Mouse (Mus musculus): ENCODE data around the gene Spata5. TPM values are rescaled to one million over a fixed set of nuclear protein-coding genes. Genes with fewer than 3 reads are reported as not detected.

Spata5 gene
- polyA plus RNA-seq, 1 experiment from 2014 or later, result 36.1 TPM

DNA sequence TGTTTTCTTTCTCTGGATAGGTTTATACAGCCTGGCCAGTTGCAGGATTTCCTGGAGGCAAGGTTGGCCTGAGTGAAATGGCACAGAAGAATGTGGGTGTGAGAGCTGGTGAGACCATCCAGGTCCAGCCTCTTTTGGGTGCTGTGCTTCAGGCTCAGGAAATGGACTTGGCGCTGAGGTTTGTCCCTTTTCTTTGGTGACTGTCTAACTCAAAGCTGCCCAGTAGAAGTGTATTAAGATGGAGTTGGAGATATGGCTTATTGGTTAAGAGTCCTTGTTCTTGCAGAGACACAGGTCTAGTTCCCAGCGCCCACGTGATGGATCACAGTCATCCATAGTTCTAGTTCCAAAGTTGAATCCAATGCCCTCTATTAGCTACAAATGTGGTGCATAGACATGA, 6.4 kb downstream of the Spata5 start:
- Histone ChIP-seq H3K9ac (no peak overlapping the region), H3K9me3 (no peaks in the 10 kb centered on the region), H3K4me2 (no peak overlapping the region), H3K4me1 (peaks cover 4% of the 10 kb centered on the region), H3K27me3 (no peaks in the 10 kb centered on the region), H3K36me3 (peaks cover 15% of the 10 kb centered on the region), H3K4me3 (no peak overlapping the region), H3K27ac (no peak overlapping the region)
- 90% methylated on average over 3 of the region's 3 CpGs for WGBS
- ATAC-seq (ENCODE audit: insufficient number of reproducible peaks, low FRiP score, low TSS enrichment, low read depth), result no peak

DNA sequence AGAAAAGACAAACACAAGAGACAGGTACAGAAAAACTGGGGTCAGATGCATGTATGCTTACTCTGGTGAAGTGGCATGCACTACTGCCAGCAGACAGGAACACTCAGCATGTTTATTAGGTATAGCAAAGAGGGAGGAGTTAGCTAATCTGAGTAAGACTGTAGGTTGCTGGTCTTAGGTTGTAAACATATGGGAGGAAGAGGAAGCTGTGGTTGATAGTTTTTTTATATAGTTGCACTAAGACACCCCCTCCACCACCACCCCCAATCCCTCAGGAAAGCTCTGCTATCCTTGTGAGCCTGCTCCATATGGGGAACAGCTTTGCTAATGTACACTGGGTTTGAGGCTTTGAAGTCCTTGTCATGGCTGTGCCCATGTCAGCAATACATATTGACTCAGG, 10.7 kb downstream of the Spata5 start:
- Histone ChIP-seq H3K9me3 (no peaks in the 10 kb centered on the region), H3K36me3 (peaks cover 21% of the 10 kb centered on the region), H3K9ac (no peak overlapping the region), H3K27ac (no peak overlapping the region), H3K27me3 (no peaks in the 10 kb centered on the region), H3K4me1 (no peaks in the 10 kb centered on the region), H3K4me2 (no peak overlapping the region), H3K4me3 (no peak overlapping the region)
- no peak for ATAC-seq (ENCODE audit: insufficient number of reproducible peaks, low FRiP score, low TSS enrichment, low read depth)

DNA sequence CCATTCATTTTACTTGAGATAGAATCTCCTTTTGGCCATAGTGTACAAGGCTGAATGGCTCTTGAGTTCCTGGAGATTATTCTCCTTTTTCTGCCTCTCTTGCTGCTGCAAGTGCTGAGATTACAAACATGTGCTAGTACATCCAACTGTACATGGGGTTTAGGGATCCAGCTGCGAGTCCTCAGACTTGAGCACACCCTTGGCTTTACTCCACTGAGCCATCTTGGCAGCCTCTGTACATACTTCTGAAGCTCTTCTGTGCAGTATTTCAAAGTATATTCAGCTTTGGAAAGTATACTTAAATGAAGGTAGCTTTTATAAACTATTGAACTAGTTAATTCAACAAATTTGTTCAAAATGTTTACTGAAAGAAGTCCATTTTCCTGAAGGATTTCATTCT, 20.1 kb downstream of the Spata5 start:
- no peak overlapping the region for H3K4me2 ChIP-seq
- no peak overlapping the region for H3K9ac ChIP-seq
- no peak overlapping the region for H3K4me3 ChIP-seq
- no peaks in the 10 kb centered on the region for H3K9me3 ChIP-seq
- no peaks in the 10 kb centered on the region for H3K27me3 ChIP-seq
- 62% methylated on average over 1 of the region's 1 CpGs for WGBS
- ATAC-seq (ENCODE audit: insufficient number of reproducible peaks, low FRiP score, low TSS enrichment, low read depth), result no peak
- H3K36me3 ChIP-seq, result peaks cover 26% of the 10 kb centered on the region
- no peaks in the 10 kb centered on the region for H3K4me1 ChIP-seq
- no peak overlapping the region for H3K27ac ChIP-seq

DNA sequence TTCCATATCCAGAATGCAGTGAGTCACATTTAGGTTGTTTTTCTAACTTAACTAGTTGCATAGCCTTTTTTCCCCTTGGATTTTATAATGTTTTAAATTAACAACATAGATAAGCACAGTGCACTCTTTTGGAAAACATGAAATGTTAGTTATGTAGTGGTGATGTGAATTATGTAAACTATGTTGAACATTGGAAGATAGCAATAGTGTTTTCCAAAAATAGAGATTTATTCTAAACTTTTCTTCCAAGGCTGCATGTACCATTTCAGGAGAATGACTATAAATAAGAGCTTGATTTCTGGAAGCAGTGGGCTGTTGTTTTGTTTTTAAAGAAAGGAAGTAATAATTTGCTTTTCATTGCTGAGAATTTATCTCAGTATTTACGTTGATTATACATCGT, 23.7 kb downstream of the Spata5 start:
- H3K27me3 ChIP-seq, result no peaks in the 10 kb centered on the region
- no peak overlapping the region for H3K4me2 ChIP-seq
- WGBS, result 83% methylated on average over 2 of the region's 2 CpGs
- no peak for ATAC-seq (ENCODE audit: insufficient number of reproducible peaks, low FRiP score, low TSS enrichment, low read depth)
- H3K9ac ChIP-seq, result no peak overlapping the region
- H3K9me3 ChIP-seq, result no peaks in the 10 kb centered on the region
- peaks cover 20% of the 10 kb centered on the region for H3K36me3 ChIP-seq
- no peak overlapping the region for H3K4me3 ChIP-seq
- H3K27ac ChIP-seq, result no peak overlapping the region
- H3K4me1 ChIP-seq, result no peaks in the 10 kb centered on the region

DNA sequence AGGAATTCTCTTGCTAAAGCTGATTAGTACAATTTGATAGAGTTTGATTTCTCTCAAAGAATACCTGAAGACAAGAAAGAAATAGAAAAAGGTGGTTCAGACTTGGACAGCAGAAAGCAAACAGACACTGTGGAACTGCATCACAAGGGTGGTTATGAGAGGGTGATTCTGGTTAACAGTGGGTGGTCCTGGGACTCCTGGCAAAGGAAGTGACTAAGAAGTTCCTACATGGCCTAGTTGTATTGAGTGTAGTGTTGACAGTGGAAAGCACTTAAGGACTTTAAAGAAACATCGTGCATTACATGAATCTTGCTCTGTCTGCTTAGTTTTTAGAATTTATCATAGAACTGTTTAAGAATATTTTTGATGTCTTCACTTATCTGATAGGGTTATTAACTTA, 36.3 kb downstream of the Spata5 start:
- H3K27me3 ChIP-seq, result no peaks in the 10 kb centered on the region
- no peak overlapping the region for H3K4me3 ChIP-seq
- no peak overlapping the region for H3K27ac ChIP-seq
- no peaks in the 10 kb centered on the region for H3K9me3 ChIP-seq
- 77% methylated on average over 1 of the region's 1 CpGs for WGBS
- no peak for ATAC-seq (ENCODE audit: insufficient number of reproducible peaks, low FRiP score, low TSS enrichment, low read depth)
- no peak overlapping the region for H3K9ac ChIP-seq
- H3K36me3 ChIP-seq, result peaks cover 5% of the 10 kb centered on the region; the same call in 1 of the 2 replicates
- no peaks in the 10 kb centered on the region for H3K4me1 ChIP-seq
- no peak overlapping the region for H3K4me2 ChIP-seq

DNA sequence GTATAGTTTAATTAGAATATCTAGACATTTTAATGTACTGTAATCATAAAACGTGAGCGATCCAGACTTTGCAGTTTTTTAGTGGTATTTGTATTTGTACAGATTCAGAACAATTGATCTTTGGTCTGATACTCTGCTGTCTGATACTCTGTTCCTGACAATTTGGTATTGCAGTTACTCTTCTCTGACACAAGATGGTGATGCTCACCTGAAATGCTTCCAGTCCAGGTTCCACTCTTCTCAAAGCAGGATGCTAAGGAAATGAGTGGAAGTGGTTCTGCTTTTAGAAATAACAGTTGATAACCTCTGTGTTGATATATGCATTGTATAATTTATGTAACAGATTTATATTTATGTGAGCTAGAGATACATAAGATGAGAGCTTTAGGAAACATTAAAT, 48.5 kb downstream of the Spata5 start:
- H3K36me3 ChIP-seq, result no peaks in the 10 kb centered on the region
- H3K9me3 ChIP-seq, result no peaks in the 10 kb centered on the region
- no peak overlapping the region for H3K9ac ChIP-seq
- WGBS, result 85% methylated on average over 2 of the region's 2 CpGs
- H3K4me2 ChIP-seq, result no peak overlapping the region
- H3K27me3 ChIP-seq, result no peaks in the 10 kb centered on the region
- no peak overlapping the region for H3K4me3 ChIP-seq
- no peaks in the 10 kb centered on the region for H3K4me1 ChIP-seq
- no peak overlapping the region for H3K27ac ChIP-seq
- no peak for ATAC-seq (ENCODE audit: insufficient number of reproducible peaks, low FRiP score, low TSS enrichment, low read depth)

DNA sequence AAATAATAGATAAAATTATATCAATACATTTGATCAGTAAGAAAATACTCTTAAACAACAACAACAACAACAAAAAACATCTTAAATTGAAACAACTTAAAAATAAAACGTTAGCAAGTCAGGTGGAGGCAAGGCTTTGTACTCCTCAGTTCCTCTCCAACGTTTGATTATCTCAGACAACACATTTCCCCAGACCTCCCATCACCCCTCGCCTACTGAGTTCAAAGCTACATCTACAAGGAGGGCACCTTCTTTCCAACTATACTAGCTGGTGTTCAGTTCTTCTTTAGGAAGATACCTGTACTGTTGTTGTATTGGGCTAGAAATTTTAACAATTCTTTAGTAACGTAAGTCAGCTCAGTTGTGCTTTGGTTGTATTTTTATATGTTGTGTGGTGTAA, 49.7 kb downstream of the Spata5 start:
- Histone ChIP-seq H3K27ac (no peak overlapping the region), H3K9me3 (no peaks in the 10 kb centered on the region), H3K4me3 (no peak overlapping the region), H3K4me2 (no peak overlapping the region), H3K9ac (no peak overlapping the region), H3K4me1 (no peaks in the 10 kb centered on the region), H3K36me3 (no peaks in the 10 kb centered on the region), H3K27me3 (no peaks in the 10 kb centered on the region)
- ATAC-seq (ENCODE audit: insufficient number of reproducible peaks, low FRiP score, low TSS enrichment, low read depth), result no peak
- 84% methylated on average over 4 of the region's 4 CpGs for WGBS

DNA sequence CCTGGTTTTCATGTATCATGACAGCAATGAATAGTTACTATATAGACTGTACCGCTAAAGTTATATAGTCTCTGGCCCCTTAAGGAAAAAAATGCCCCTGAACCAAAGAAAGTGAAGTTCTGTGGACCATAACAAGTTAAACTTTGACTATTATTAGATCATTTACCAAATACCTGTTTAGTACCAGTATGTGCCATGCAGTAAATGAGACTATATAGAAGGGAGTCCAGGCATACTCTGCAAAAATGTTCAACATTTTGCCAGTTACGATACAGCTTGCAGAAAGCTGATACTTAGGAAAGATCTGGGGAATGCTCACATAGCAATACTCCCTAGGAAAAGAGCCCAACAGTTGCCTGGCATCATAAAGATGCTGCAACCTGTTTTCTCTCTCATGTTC, 51.2 kb downstream of the Spata5 start:
- H3K27ac ChIP-seq, result no peak overlapping the region
- H3K36me3 ChIP-seq, result no peaks in the 10 kb centered on the region
- H3K9me3 ChIP-seq, result no peaks in the 10 kb centered on the region
- H3K27me3 ChIP-seq, result no peaks in the 10 kb centered on the region
- no peak overlapping the region for H3K4me3 ChIP-seq
- no peak for ATAC-seq (ENCODE audit: insufficient number of reproducible peaks, low FRiP score, low TSS enrichment, low read depth)
- no peaks in the 10 kb centered on the region for H3K4me1 ChIP-seq
- H3K9ac ChIP-seq, result no peak overlapping the region
- no peak overlapping the region for H3K4me2 ChIP-seq
- WGBS, result 67% methylated on average over 2 of the region's 2 CpGs

DNA sequence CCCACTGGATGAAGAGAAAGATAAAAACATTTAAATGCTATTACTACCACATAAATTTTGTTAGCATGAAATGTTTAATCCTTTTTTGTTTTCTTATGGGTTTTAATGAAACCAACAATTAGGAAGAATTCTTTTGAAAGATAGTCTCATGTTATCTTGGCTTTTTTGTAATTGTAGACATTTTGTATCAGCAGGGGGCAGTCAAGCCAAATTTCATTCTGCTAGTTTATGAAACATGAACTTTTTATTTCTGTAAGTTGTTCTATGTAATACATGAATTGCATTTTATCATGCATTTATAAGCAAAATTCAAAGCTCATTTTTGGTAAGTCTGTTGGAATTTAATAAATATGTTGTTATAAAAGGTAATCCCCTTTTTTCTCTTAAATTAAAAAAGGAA, 52.8 kb downstream of the Spata5 start:
- ATAC-seq (ENCODE audit: insufficient number of reproducible peaks, low FRiP score, low TSS enrichment, low read depth), result no peak
- Histone ChIP-seq H3K4me1 (no peaks in the 10 kb centered on the region), H3K27me3 (no peaks in the 10 kb centered on the region)

DNA sequence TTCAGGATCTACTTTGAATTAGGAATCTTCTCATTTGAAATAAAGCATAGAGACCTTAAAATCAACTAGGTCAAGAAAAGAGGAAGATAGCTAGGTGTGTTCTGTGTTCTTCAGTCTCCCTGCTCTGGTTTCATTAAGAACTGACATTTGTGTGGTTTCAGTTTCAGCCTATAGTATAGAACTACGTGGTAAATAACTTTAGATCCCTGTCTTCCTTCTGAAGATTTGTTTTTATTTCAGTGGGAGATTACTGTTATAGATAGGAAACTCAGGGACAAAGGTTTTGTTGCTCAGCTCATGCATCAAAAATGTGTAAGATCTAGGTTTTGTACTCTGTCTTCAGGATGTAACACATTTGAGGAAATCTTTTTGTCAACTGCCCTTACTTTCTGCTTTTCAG, 56.8 kb downstream of the Spata5 start:
- Histone ChIP-seq H3K27ac (no peak overlapping the region), H3K4me3 (no peak overlapping the region), H3K9ac (no peak overlapping the region), H3K4me2 (no peak overlapping the region), H3K36me3 (peaks cover 5% of the 10 kb centered on the region; the same call in 1 of the 2 replicates), H3K9me3 (no peaks in the 10 kb centered on the region), H3K4me1 (no peaks in the 10 kb centered on the region), H3K27me3 (no peaks in the 10 kb centered on the region)
- ATAC-seq (ENCODE audit: insufficient number of reproducible peaks, low FRiP score, low TSS enrichment, low read depth), result no peak
- WGBS, result 66% methylated on average over 1 of the region's 1 CpGs

More for the DNA sequence above, 52.8 kb downstream of the Spata5 start:
- no peaks in the 10 kb centered on the region for H3K36me3 ChIP-seq
- H3K4me2 ChIP-seq, result no peak overlapping the region
- no peak overlapping the region for H3K4me3 ChIP-seq
- H3K9ac ChIP-seq, result no peak overlapping the region
- no peaks in the 10 kb centered on the region for H3K9me3 ChIP-seq
- H3K27ac ChIP-seq, result no peak overlapping the region

DNA sequence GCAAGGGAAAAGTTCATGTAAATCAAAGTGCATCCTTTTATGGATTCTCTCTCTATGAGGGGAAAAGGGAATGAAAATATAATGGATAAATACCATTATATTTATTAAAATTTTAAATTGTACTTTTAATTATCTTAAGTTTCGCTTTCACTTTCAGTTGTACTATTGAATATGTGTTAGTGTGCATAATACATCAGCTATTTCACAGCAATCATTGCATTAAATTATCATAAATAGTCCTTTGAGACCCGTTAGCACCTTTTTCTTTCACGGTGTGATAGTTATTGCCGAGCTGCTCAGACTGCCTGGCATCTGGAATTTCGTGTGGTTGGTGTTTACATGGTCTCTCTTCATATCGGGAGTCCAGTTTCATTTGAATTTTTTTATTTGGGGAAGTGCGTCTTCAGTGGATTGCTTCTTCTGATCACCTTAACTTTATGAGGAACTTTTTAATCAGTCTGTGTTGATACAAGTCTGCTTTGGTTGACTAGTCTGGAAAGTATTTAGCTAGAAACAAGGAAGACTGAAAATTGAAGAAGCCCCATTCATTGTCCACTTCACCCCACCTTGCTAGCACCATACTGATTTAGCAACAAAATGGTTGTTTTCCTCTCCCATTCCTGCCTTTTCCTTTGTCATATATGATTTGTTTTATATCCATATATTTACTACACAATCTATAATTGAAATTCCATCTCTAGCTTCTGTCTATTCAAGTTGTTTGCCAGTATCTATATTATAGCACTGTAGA, 57.9 kb downstream of the Spata5 start:
- Histone ChIP-seq H3K4me2 (no peak overlapping the region), H3K36me3 (peaks cover 5% of the 10 kb centered on the region; the same call in 1 of the 2 replicates)
- WGBS, result 60% methylated on average over 7 of the region's 7 CpGs

DNA sequence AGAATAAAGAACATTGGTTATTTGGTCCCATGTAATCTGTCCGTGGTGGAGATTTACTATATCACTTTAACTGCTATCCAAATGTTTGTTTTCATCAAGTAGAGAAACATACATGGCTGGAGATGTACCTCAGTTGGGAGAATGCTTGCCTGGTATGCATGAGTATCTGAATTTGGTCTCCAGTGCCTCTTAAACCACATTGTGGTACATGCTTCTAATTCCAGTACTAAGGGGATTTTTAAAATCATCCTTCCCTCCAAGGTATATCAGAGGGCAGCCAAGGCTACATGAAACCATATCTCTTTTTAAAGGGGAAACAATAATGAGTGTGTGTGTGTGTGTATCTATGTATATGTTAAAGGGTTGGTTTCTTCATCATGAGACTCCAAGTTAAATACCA, 60.1 kb downstream of the Spata5 start:
- Histone ChIP-seq H3K4me2 (no peak overlapping the region), H3K9me3 (no peaks in the 10 kb centered on the region), H3K27me3 (no peaks in the 10 kb centered on the region), H3K27ac (no peak overlapping the region), H3K36me3 (peaks cover 5% of the 10 kb centered on the region; the same call in 1 of the 2 replicates), H3K4me1 (no peaks in the 10 kb centered on the region), H3K9ac (no peak overlapping the region), H3K4me3 (no peak overlapping the region)
- 85% methylated on average over 1 of the region's 1 CpGs for WGBS
- no peak for ATAC-seq (ENCODE audit: insufficient number of reproducible peaks, low FRiP score, low TSS enrichment, low read depth)

More for the DNA sequence above, 57.9 kb downstream of the Spata5 start:
- Histone ChIP-seq H3K4me1 (no peaks in the 10 kb centered on the region), H3K4me3 (no peak overlapping the region), H3K27me3 (no peaks in the 10 kb centered on the region), H3K9ac (no peak overlapping the region), H3K27ac (no peak overlapping the region), H3K9me3 (no peaks in the 10 kb centered on the region)
- no peak for ATAC-seq (ENCODE audit: insufficient number of reproducible peaks, low FRiP score, low TSS enrichment, low read depth)

DNA sequence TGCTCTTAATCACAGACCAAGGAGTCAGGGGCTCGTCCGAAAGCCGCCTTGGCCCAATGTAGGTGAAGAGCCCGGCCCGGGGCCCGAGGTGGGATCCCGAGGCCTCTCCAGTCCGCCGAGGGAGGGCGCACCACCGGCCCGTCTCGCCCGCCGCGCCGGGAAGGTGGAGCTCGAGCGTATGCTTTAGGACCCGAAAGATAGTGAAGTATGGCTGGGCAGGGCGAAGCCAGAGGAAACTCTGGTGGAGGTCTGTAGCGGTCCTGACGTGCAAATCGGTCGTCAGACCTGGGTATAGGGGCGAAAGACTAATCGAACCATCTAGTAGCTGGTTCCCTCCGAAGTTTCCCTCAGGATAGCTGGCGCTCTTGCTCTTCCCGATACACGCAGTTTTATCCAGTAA, 61.6 kb downstream of the Spata5 start:
- Histone ChIP-seq H3K4me3 (no peak overlapping the region), H3K9me3 (no peaks in the 10 kb centered on the region), H3K27me3 (no peaks in the 10 kb centered on the region), H3K9ac (no peak overlapping the region), H3K4me1 (no peaks in the 10 kb centered on the region), H3K27ac (no peak overlapping the region), H3K4me2 (no peak overlapping the region), H3K36me3 (peaks cover 5% of the 10 kb centered on the region; the same call in 1 of the 2 replicates)
- 91% methylated on average over 31 of the region's 31 CpGs for WGBS
- ATAC-seq (ENCODE audit: insufficient number of reproducible peaks, low FRiP score, low TSS enrichment, low read depth), result no peak
